Mouse (Mus musculus) lung, postnatal 10 days (tissue): Measurements from ENCODE around the gene Men1.
"Not testable (repeated sequence)": the region's sequence is repeated elsewhere in the genome, so short reads cannot be mapped to it uniquely, and the experiment has no call there.

Experiments
- DNase-seq: peaks from one replicate; pipeline ENCODE4 v3.0.0; 2021

The Men1 gene

DNA sequence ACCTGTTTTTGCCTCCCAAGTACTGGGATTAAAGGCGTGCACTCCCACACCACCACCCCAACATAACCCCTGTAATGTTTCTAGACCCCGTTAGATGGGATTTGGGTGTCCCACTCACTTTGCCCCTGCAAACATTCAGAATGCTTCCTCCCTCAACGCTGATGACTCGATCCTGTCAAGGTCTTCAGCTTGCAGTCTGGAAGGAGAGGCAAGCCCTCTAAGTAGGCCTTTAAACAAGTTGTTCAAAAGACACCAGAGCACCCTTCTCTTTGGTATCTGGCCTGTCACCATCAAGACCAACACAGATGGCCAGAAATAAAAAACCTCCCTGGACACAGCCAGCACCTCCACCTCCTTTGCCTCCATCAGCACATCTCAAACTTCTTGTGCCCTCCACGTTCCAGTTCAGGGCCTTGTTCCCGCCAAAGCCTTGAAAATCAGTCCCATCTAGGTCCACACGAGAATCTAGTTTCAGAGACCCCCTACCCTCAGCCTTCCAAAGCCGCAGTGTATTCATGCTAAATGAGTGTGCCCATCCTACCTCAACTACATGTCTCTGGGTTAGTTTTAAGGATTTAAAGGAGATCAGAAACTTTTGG lies 29.2 kb upstream of the Men1 start:
- no peak for DNase-seq

DNA sequence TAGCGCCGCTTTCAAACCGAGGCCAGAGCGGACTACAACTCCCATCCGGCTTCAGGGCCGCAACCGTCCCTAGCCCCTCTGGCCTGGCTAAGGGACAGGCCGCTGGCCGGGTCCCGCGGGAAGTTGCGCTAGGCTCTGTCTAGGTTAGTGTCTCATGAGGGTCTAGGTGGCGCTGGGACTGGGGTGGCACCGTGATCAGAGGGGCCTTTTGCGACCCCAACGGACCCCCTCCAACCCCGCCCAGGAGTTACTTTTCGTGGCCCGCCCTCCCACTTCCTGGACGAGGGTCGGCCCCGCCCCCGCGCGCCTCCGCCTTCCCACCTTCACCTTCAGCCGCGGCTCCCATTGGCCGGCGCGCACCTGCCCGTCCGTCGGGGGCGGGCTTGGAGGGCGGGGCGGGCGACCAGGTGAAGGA lies 28.6 kb upstream of the Men1 start, which contains the start of gene Cdc42bpg:
Gene Cdc42bpg, plus strand, starts transcription at position 320 of the 415 bp plus-strand sequence.
- peak; percentile 92 for DNase-seq

DNA sequence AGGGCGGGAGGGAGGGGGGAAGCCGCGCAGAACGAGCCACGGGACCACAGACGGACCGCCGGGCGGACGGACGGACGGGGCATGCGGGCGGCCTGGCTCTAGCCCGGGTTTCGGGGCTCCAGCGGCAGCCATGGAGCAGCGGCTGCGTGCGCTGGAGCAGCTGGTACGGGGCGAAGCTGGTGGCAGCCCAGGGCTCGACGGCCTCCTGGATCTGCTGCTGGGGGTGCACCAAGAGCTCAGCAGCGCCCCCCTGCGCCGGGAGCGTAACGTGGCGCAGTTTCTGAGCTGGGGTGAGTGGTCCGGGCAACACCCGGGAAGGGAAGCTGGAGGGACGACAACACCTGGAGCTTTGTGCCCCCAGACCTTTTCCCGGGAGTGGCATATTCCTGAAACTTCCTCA lies 28.2 kb upstream of the Men1 start:
- DNase-seq = peak; percentile 93

DNA sequence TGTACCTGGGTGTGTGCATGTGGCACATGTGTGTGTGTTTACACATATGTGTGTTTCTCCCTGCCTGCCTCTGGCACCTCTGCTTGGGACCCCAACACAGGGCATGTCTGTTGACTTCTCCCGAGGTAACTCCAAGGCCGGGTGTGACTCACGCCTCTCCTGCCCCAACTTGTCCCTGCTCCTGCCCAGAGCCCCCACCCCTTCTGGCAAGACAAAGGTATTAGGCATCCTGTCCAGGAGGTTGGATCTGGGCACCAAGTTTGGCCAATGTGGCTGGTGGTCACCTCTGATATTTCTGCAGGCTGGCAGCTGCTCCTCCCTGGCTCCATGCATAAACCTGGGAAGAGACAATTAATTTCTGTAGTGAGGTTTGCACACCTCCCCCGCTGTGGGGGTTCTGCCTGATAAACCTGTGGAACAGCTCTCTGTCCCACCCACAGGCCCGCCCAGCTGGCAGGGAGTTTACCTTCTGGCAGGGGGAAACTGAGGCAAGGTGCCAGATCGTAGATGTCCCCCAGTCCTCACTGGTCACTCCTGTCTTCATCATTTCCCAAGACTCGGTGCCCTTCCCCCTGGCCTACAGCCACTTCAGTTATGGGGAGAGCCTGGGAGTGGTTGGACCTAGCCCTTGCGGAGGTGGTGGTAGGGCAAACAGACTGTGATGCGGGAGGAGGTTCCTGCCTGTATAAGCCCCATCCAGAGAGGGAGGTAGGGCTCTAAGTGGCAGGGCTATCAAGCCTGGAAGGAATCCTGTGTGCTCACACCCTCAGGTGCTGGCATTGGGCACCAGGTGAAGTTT lies 26.8 kb upstream of the Men1 start:
- peak; percentile 73 for DNase-seq

DNA sequence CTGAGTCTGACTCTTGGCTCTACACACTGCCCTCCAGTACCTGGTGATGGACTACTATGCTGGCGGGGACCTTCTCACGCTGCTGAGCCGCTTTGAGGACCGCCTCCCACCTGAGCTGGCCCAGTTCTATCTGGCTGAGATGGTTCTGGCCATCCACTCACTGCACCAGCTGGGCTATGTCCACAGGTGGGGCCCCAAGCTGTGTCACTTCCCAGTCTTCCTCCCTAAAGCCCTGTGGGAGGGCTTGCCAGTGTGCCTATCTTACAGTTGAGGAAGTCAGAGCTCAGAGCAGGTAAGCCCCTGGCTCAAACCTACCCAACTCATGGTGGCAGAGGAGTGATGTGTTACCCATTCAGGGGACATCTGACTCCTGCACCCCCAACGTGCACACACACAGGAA lies 24.6 kb upstream of the Men1 start:
- DNase-seq = no peak

DNA sequence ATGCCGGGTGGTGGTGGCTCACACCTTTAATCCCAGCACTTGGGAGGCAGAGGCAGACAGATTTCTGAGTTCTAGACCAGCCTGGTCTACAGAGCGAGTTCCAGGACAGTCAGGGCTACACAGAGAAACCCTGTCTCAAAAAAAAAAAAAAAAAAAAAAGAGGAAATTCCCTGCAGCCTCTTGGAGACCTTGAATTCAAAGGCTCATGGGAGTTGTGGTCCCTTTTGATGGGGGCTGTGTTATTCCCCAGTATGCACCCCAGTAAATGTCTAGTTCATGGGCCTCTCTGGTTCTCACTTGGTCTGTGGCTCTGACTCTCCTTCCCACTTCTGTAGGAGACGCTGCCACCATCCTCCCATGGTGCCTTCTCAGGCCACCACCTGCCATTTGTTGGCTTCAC lies 23.0 kb upstream of the Men1 start:
- not testable (repeated sequence) for DNase-seq

DNA sequence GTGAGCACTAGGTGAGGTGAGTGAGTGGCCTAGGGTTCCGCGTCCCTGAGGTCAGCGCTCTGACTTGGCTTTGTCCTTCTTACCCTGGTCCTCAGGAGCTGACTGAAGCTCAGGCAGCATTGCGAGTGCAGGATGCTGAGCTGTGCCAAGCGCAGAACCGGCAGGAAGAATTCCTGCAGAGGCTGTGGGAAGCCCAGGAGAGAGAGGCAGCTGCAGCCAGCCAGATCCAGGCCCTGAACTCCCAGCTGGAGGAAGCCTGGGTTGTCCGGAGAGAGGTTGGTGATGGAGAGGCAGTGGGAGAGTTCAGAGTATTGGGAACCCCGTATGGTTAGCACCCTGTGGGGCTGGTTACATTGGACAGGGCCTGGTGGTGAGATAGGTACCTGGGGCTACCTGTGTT lies 21.0 kb upstream of the Men1 start:
- DNase-seq = no peak

DNA sequence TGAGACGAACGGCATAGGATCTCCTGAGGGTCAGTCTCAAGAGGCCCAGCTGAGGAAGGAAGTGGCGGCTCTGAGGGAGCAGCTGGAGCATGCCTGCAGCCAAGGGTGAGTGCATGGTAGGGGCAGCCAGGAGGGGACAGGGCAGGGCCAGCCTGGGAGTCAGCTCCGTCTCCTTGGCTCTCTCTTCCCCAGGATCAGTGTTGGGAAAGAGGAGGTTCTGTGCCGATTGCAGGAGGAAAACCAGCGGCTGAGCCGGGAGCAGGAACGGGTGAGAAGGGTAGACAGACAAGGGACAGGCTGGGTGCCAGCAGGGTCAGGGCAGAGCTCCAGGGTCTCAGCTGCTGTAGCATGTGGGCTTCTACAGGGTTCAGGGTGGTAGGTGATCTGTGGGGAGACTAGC lies 20.3 kb upstream of the Men1 start:
- DNase-seq = peak; percentile 82

DNA sequence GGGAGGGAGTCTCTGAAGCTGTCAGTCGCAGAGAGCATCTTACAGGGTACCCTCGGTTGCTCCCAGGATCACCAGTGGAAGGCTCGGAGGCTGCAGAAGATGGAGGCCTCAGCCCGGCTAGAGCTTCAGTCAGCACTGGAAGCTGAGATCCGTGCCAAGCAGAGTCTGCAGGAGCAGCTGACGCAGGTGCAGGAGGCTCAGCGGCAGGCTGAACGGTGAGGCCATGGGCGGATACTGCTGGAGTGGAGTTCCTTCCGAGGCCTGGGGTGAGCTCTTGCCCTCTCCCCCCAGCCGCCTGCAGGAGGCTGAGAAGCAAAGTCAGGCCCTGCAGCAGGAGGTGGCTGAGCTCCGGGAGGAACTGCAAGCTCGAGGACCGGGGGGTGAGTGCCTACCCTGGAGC lies 19.2 kb upstream of the Men1 start:
- DNase-seq = no peak

DNA sequence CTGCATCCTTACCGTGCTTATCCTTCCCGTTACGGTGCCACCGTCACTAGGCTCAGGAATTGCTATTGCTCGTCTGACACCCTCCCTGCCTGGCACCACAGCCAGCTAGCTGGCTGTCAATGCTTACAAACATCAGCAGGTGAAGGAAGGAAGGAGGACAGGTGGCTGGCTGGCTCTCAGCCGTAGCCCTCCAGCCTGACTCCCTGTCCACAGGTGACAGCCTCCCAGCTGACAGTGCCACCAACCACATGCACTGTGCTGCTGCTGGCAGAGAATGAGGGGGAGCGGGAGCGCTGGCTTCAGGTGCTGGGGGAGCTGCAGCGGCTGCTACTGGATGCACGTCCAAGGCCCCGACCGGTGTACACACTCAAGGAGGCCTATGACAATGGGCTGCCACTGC lies 16.6 kb upstream of the Men1 start:
- no peak for DNase-seq

DNA sequence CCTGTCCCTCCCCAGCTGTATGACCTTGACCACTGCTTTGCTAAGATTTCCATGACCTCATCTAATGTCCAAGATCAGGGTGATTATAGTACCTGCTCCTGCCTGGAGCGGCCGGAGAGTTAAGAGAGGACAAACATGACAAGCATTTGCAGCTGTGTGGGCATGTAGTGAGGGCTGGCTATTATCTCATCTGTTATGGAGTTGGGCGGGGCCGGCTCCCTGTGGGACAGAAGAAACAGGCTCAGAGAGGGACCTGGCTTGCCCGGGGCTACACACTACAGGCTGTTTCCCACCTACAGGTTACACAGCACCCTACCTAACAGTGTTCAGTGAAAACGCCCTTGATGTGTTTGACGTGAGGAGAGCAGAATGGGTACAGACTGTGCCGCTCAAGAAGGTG lies 13.4 kb upstream of the Men1 start:
- DNase-seq = no peak

DNA sequence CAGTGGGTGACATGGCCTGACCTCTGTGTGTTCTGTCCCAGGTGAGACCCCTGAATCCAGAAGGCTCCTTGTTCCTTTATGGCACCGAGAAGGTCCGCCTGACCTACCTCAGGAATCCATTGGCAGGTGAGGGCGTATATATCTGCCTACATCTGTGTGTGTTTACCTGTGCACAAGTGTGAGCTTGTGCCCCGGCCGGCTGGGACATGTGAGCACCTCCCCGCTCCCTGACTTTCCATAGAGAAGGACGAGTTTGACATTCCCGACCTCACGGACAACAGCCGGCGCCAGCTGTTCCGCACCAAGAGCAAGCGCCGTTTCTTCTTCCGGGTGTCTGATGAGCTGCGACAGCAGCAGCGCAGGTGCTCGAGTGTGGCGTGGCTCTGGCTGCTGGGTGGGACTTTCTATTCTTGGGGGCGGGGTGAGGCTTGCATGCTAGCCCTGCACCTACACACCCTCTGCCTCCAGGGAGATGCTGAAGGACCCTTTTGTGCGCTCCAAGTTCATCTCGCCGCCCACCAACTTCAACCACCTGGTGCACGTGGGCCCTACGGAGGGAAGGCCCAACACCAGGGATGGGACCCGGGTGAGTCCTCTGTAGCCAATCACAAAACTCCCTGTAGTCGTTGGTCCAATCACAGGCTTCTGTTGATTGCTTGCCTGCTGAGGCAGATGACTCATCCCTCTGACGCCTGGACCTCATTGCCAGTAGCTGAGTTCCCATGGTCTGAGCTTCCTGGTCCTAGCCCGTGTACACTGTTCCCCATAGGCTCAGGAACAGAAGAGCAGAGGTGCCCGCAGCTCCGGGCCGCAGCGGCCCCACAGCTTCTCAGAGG lies 12.8 kb upstream of the Men1 start:
- DNase-seq = peak; percentile 76

DNA sequence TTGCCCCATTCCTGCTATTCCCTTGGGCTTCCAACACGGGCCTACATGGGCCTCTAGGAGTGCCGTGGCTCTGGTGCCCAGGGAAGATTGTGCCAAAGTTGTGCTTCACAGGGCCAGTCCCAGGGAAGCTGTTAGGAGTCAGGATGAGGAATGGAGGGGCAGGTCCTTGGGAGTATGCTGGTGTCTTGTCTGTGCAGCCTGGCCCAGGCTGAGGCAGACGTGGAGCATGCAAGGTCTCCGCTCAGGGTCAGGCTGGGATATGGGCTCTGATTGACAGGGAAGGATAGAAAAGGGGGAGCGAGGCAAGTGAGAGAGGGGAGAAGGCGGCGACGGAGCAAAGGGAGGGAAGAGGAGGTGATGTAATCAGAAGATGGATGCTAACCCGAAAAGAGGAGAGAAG lies 10.0 kb upstream of the Men1 start:
- no peak for DNase-seq

DNA sequence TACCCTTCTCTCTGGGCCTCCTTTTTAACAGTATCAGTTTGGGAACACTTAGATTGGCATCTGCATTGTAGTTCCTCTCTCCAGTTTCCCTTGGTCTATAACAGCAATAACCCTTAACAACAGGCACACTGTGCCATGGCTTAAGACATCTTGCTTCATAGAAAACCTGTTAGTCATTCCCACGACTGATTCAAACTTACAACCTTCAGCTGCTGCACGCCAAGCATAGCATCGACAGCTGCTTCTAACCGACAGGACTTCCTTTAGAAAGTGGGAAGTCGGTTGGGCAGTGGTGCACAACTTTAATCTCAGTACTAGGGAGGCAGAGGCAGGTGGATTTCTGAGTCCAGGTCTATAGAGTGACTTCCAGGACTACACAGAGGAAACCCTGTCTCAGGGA lies 3.6 kb upstream of the Men1 start:
- DNase-seq = no peak

DNA sequence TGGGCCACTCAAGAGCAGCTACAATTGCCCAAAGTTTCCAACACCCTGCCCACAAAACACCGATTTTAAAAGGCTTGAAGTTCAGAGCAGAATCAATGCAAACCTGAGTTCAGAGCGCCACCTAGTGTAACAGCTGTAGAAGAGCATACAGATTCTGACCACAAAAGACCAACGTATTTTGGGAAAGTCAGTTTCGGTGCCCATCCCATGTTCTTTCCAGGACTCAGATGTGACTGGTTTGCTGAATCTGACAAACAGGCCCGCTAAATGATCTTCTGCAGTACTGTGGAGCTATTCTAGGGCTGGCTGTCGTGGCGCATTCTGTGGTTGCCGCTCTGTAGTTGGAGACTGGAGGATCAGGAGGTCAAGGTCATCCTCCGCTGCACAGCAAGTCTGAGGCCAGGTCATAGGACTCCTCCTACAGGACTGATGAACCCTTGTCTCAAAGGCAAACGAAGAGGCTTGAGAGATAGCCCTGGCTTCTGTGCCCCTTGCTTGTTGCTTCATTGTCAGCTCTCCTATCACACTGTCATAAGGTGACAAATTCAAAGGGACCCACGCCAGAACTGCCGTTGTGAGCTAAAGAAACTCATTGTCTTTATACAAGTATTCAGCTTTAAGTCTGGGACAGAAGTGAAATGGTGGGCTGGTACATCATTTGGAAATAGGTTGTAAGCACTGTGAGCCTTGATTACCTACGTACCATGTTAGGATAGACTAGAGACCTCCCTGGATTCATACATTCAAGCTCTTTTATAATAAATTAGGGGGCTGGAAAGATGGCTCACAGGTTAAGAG lies 2.9 kb upstream of the Men1 start:
- DNase-seq = peak; percentile 85

DNA sequence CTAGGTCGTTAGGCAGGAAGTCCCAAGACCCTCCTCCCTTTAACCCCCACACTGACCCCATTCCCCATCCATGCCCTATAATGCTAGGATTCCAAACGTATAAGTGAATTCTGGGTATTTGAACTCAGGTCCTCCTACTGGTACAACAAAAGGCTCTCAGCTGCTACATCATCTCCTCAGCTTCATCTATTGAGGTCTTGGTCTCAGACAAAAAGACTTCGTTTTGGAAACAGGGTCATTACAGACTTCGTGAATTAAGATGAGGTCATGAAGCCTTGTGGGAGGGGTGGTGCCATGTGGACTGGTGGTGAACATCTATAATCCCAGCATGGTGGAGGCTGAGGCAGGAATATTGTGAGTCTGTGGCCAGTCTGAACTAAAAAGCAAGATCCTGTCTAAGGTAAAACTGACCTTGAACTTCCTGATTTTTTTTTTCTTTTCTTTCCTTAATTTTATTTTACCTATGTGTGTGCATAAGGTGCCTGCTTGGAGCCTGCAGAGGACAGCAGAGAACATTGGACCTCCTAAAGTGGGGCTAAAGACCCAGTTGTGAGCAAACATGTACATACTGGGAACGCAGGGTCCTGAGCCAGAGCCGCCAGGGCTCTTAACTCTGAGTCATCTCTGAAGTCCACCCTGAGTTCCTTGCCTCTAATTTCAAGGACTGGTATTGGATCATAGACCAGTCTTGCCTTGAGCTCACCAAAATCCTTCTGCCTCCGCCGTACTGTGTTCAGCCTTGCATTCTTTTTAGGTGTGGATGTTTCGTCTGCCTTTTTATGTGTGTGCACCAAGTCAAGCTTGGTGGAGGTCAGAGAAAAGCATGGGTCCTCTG lies 801 bp upstream of the Men1 start:
- no peak for DNase-seq

DNA sequence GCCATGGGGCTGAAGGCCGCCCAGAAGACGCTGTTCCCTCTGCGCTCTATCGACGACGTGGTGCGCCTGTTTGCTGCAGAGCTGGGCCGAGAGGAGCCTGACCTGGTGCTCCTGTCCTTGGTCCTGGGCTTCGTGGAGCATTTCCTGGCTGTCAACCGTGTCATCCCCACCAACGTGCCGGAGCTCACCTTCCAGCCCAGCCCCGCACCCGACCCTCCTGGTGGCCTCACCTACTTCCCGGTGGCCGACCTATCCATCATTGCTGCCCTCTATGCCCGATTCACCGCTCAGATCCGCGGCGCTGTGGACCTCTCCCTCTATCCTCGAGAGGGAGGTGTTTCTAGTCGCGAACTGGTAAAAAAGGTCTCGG lies 664 bp downstream of the Men1 start:
- DNase-seq = no peak

DNA sequence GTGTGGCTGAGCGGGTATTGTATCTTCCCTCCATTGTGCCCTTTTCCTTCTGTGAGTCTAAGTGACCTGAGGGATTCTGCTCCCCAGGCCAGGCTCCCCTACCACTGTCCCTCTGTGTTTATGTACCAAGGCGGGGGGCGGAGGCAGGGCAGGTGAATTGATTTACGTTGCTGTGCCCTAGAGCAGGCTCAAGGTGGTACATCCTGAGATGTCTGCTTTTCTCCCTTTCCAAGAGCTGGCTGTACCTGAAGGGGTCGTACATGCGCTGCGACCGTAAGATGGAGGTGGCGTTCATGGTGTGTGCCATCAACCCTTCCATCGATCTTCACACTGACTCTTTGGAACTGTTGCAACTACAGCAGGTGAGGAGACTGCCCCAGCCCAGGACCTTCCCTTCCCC lies 2.1 kb downstream of the Men1 start:
- DNase-seq = no peak

DNA sequence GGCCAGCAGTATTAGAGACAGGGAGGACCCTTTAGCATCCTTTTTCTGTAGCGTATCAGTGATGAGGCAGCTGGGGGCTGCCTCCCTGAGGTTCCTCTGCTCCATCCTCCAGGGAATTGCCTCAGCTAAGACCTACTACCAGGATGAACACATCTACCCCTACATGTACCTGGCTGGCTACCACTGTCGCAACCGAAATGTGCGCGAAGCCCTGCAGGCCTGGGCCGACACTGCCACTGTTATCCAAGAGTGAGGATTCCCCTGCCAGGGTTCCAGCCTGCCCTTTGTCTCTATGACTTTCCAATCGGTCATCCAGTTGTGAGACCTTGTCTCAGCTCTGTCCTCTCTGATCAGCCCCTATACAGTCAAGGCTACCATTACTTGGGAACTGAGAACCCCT lies 3.4 kb downstream of the Men1 start:
- DNase-seq = no peak

DNA sequence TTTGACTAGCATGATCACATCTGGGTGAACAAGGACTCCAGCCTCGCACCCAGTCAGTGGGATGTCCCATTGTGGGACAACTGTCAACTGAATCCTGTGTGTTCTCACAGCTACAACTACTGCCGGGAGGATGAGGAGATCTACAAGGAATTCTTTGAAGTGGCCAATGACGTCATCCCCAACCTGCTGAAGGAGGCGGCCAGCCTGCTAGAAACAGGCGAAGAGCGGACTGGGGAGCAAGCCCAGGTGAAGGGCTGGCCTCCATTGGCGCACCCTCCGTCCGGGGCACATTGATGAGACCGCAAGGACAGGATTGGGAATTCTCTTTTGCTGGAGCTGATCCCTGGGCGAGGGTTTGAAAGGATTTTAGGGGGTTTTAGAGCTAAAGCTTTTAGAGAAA lies 3.9 kb downstream of the Men1 start:
- no peak for DNase-seq

DNA sequence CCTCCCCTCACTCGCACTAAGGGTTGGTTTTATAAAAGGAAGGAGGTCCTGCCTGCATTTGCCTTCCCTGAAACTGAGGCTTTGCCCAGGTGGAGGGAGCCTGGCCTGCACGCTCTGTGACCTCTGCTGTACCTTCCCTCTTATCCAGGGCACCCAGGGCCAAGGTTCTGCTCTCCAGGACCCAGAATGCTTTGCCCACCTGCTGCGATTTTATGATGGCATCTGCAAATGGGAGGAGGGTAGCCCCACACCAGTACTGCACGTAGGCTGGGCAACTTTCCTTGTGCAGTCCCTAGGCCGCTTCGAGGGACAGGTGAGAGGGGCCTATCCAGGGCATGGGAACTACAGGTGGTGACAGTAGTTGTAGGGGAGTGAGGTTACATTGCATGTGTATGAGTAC lies 4.4 kb downstream of the Men1 start:
- DNase-seq = no peak

DNA sequence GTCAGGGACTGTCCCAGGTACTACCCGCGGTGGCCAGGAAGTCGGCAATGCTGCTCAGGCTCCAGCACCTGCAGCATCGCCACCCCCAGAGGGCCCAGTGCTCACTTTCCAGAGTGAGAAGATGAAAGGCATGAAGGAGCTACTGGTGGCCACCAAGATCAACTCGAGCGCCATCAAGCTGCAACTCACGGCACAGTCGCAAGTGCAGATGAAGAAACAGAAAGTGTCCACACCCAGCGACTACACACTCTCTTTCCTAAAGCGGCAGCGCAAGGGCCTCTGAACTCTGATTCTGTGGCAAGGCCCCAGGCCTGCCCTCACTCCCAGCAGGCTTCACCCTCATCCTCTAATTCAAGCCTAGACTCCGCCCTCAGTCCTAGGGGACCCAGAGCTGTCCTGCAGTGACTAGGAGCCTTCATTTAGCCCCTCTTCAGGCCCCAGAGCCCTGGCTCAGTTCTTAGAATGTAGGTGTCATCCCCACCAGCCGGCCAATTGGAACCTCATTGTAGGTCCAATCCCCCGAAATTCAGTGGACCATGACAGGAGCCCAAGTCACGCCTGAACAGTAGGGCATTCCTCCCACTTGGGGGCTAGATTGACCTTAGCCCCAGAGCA lies 5.2 kb downstream of the Men1 start:
- peak; percentile 77 for DNase-seq
